24 mouse cellular contexts compared by ENCODE assay signal in the genomic region with DNA sequence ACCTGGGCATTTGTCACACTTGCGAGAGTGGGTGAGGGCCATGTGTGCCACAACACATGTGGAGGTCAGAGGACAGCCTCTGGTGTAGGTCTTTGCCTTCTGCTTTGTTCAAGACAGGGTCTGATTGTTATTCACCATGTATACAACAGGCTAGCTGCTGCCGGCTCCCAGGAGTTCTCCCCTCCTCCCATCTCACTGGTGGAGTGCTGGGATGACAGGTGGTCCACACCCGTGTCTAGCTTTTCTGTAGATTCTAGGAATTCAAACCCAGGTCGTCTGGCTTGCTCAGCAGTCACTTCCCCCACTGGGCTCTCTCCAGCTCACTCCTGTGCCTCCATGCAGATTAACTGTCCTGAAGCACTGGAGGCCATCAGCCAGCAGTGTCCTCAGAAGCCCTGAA.
DNase-seq lines count a peak whose midpoint lies in the region; ATAC-seq and TF ChIP-seq lines count a peak whose summit lies in the region.
"Had no signal": no experiment of that assay in that cellular context is flagged by ENCODE, and none has a peak within 500 bp of the region (broad histone marks: within the 10 kb centered on the region; RNA-seq: fewer than 3 reads in every experiment).

No protein-coding gene starts in this region.

- intact Hi-C loops in gastrocnemius, adult 2 months (cut with DNase I): loop anchor here (5.0 kb wide), 1 partner anchor 79 kb away; a partner anchor contains a TSS

- H3K4me2 ChIP-seq in midbrain, embryonic 14.5 days (ENCODE audit: low read length): no peak overlapping the region
- H3K4me2 ChIP-seq: forebrain, embryonic 13.5 days; heart, embryonic 12.5 days; heart, embryonic 15.5 days; hindbrain, embryonic 14.5 days had no signal

- TF ChIP-seq CTCF in gastrocnemius, adult 2 months (IDR thresholded peaks at IDR 0.05): no peak

- H3K9ac ChIP-seq in midbrain, embryonic 14.5 days (replicated peaks; ENCODE audit: low read length): no peak overlapping the region
- H3K9ac ChIP-seq: forebrain, embryonic 13.5 days; heart, embryonic 12.5 days; heart, embryonic 15.5 days; hindbrain, embryonic 14.5 days had no signal

- WGBS in midbrain, embryonic 10.5 days: 60% methylated on average over 4 of the region's 4 CpGs
- WGBS in midbrain, embryonic 14.5 days: 45% methylated on average over 4 of the region's 4 CpGs

- H3K27me3 ChIP-seq in midbrain, embryonic 10.5 days (ENCODE audit: low read depth, poor library complexity, severe bottlenecking): no peaks in the 10 kb centered on the region
- no peaks in the 10 kb centered on the region for H3K27me3 ChIP-seq in midbrain, embryonic 14.5 days (ENCODE audit: control insufficient read depth, insufficient read depth, low read length)
- H3K27me3 ChIP-seq: forebrain, embryonic 13.5 days; heart, embryonic 12.5 days; heart, embryonic 15.5 days had no signal

- peaks cover 51% of the 10 kb centered on the region for H3K36me3 ChIP-seq in midbrain, embryonic 10.5 days
- no peaks in the 10 kb centered on the region for H3K36me3 ChIP-seq in midbrain, embryonic 14.5 days (ENCODE audit: control insufficient read depth, insufficient read depth, low read length)
- H3K36me3 ChIP-seq: heart, embryonic 15.5 days had no signal

- H3K27ac ChIP-seq in gastrocnemius, adult 2 months: no peak overlapping the region; the same call in 1 of the 2 replicates
- 0 out of 2 replicates have a peak overlapping the region, but pooled peaks have one; percentile 13 for H3K27ac ChIP-seq in midbrain, embryonic 10.5 days (replicated peaks)
- H3K27ac ChIP-seq in midbrain, embryonic 14.5 days (replicated peaks; ENCODE audit: low read depth, low read length): no peak overlapping the region
- H3K27ac ChIP-seq: forebrain, embryonic 10.5 days; forebrain, embryonic 13.5 days; heart, embryonic 15.5 days; hindbrain, embryonic 14.5 days; hindbrain, postnatal 0 days had no signal

- H3K4me1 ChIP-seq in midbrain, embryonic 10.5 days: peaks cover 27% of the 10 kb centered on the region
- H3K4me1 ChIP-seq in midbrain, embryonic 14.5 days (ENCODE audit: control insufficient read depth, insufficient read depth, low read length): no peaks in the 10 kb centered on the region
- H3K4me1 ChIP-seq: heart, embryonic 15.5 days had no signal

- peak; percentile 63 for DNase-seq in gastrocnemius, adult 2 months
- DNase-seq in gastrocnemius, adult 8-10 months (ENCODE audit: low spot score in 2 of 2): no peak
- no peak for DNase-seq in midbrain, embryonic 10.5 days (ENCODE audit: low spot score)
- DNase-seq in midbrain, embryonic 14.5 days: no peak
- DNase-seq in skeletal muscle tissue, adult 2 months (ENCODE audit: low read depth, low spot score): peak; percentile 21
- DNase-seq in layer of hippocampus, adult 9-11 months: no peak
- DNase-seq: adrenal gland, postnatal 10 days; adrenal gland, postnatal 36 days; cerebellum, adult 18-20 months; cerebellum, adult 9-10 months; cerebellum, postnatal 14 days; heart, adult 18-20 months; heart, postnatal 10 days; heart, postnatal 36 days; kidney, adult 18-20 months had no signal

- ATAC-seq in midbrain, embryonic 14.5 days (ENCODE audit: low FRiP score, low TSS enrichment): no peak
- ATAC-seq: forebrain, embryonic 13.5 days; forebrain, embryonic 16.5 days; hindbrain, postnatal 0 days; inflammation-experienced regulatory T-cells, adult 6 months; intestine, embryonic 16.5 days had no signal

- H3K4me3 ChIP-seq in gastrocnemius, adult 2 months: no peak overlapping the region
- H3K4me3 ChIP-seq in midbrain, embryonic 10.5 days: no peak overlapping the region
- no peak overlapping the region for H3K4me3 ChIP-seq in midbrain, embryonic 14.5 days (replicated peaks; ENCODE audit: low read depth, low read length)
- H3K4me3 ChIP-seq: forebrain, embryonic 10.5 days; forebrain, embryonic 13.5 days; heart, embryonic 12.5 days; heart, embryonic 15.5 days had no signal

- H3K9me3 ChIP-seq in midbrain, embryonic 10.5 days (replicated peaks): no peaks in the 10 kb centered on the region
- no peaks in the 10 kb centered on the region for H3K9me3 ChIP-seq in midbrain, embryonic 14.5 days (ENCODE audit: control insufficient read depth, low read length)
- H3K9me3 ChIP-seq: forebrain, embryonic 10.5 days; forebrain, embryonic 13.5 days; heart, embryonic 12.5 days; heart, embryonic 15.5 days had no signal

Comparison
In these comparisons a context has a peak if more than half of its experiments do, and no peak if none do; other contexts are left out.
1. DNase-seq: peak in gastrocnemius, adult 2 months (single experiment) and skeletal muscle tissue, adult 2 months (single experiment); none in gastrocnemius, adult 8-10 months (0 of 2), midbrain, embryonic 10.5 days (single experiment), midbrain, embryonic 14.5 days (single experiment) and layer of hippocampus, adult 9-11 months (single experiment).